In genomic region chr4:129276453-129276865, GRCm38 (mm10) we compare ENCODE assay signal across 9 mouse cellular contexts. TPM values are rescaled to one million over a fixed set of nuclear protein-coding genes. Genes with fewer than 3 reads are reported as not detected.
A peak's percentile ranks its signal among the peaks of the same experiment; 100 is the strongest.
DNase-seq lines count a peak whose midpoint lies in the region; ATAC-seq and TF ChIP-seq lines count a peak whose summit lies in the region.
"Had no signal": no experiment of that assay in that cellular context is flagged by ENCODE, and none has a peak within 500 bp of the region (broad histone marks: within the 10 kb centered on the region; RNA-seq: fewer than 3 reads in every experiment).

No protein-coding gene starts in this region.

- peak; percentile 99 for TF ChIP-seq CTCF in bone marrow macrophage, adult 2 months (IDR thresholded peaks at IDR 0.05; ENCODE audit: low read depth, low read length)

- peak; percentile 94 for DNase-seq in CD4-positive, CD25-positive, alpha-beta regulatory T cell, adult 2 months (ENCODE audit: low read depth, low spot score)
- DNase-seq in kidney, postnatal 10 days: peak; percentile 98
- peak; percentile 94 for DNase-seq in neural tube, embryonic 10.5 days (ENCODE audit: extremely low spot score, low spot score)

- no peak overlapping the region for H3K4me2 ChIP-seq in heart, embryonic 15.5 days
- H3K4me2 ChIP-seq in liver, embryonic 12.5 days: 0 out of 2 replicates have a peak overlapping the region, but pooled peaks have one; percentile 14
- 0 out of 2 replicates have a peak overlapping the region, but pooled peaks have one; percentile 5 for H3K4me2 ChIP-seq in stomach, embryonic 14.5 days (replicated peaks; ENCODE audit: low read depth, low read length)

- H3K4me1 ChIP-seq in bone marrow macrophage, adult 2 months (ENCODE audit: control insufficient read depth, insufficient read depth, low read length): peaks cover 15% of the 10 kb centered on the region
- peaks cover 13% of the 10 kb centered on the region for H3K4me1 ChIP-seq in heart, embryonic 15.5 days (replicated peaks)
- H3K4me1 ChIP-seq in liver, embryonic 12.5 days: peaks cover 18% of the 10 kb centered on the region
- H3K4me1 ChIP-seq in stomach, embryonic 14.5 days (ENCODE audit: control insufficient read depth, insufficient read depth, low read length): 0 out of 2 replicates have a peak, but pooled peaks cover 5% of the 10 kb centered on the region

- no peak overlapping the region for H3K9ac ChIP-seq in heart, embryonic 15.5 days
- H3K9ac ChIP-seq in liver, embryonic 12.5 days: no peak overlapping the region
- no peak overlapping the region for H3K9ac ChIP-seq in stomach, embryonic 14.5 days (replicated peaks; ENCODE audit: low read depth, low read length)

- 2% methylated on average over 18 of the region's 18 CpGs for WGBS in heart, embryonic 15.5 days
- WGBS in liver, embryonic 12.5 days (ENCODE audit: insufficient replicate concordance): 1% methylated on average over 18 of the region's 18 CpGs
- 1% methylated on average over 18 of the region's 18 CpGs for WGBS in stomach, embryonic 14.5 days

- no peak overlapping the region for H3K4me3 ChIP-seq in bone marrow macrophage, adult 2 months (ENCODE audit: insufficient read depth, low read length)
- no peak overlapping the region for H3K4me3 ChIP-seq in heart, embryonic 15.5 days
- H3K4me3 ChIP-seq in liver, embryonic 12.5 days: no peak overlapping the region
- no peak overlapping the region for H3K4me3 ChIP-seq in stomach, embryonic 14.5 days (ENCODE audit: low read depth, low read length)
- H3K4me3 ChIP-seq: erythroblast, embryonic 14.5 days had no signal

- H3K27ac ChIP-seq in bone marrow macrophage, adult 2 months (ENCODE audit: insufficient read depth, low read depth, low read length): no peak overlapping the region
- H3K27ac ChIP-seq in heart, embryonic 15.5 days: no peak overlapping the region
- no peak overlapping the region for H3K27ac ChIP-seq in liver, embryonic 12.5 days
- H3K27ac ChIP-seq in stomach, embryonic 14.5 days (ENCODE audit: low read length): no peak overlapping the region

- no peak for TF ChIP-seq POLR2A in bone marrow macrophage, adult 2 months (IDR thresholded peaks at IDR 0.05; ENCODE audit: borderline replicate concordance, low read depth, low read length)

- no peaks in the 10 kb centered on the region for H3K9me3 ChIP-seq in heart, embryonic 15.5 days (replicated peaks)
- no peaks in the 10 kb centered on the region for H3K9me3 ChIP-seq in liver, embryonic 12.5 days (replicated peaks)
- no peaks in the 10 kb centered on the region for H3K9me3 ChIP-seq in stomach, embryonic 14.5 days (ENCODE audit: control insufficient read depth, low read depth, low read length)

- no peaks in the 10 kb centered on the region for H3K36me3 ChIP-seq in heart, embryonic 15.5 days
- no peaks in the 10 kb centered on the region for H3K36me3 ChIP-seq in liver, embryonic 12.5 days
- no peaks in the 10 kb centered on the region for H3K36me3 ChIP-seq in stomach, embryonic 14.5 days (ENCODE audit: control insufficient read depth, insufficient read depth, low read length)

- peaks cover 14% of the 10 kb centered on the region for H3K27me3 ChIP-seq in heart, embryonic 15.5 days
- peaks cover 22% of the 10 kb centered on the region for H3K27me3 ChIP-seq in liver, embryonic 12.5 days (replicated peaks)
- no peaks in the 10 kb centered on the region for H3K27me3 ChIP-seq in stomach, embryonic 14.5 days (ENCODE audit: control insufficient read depth, insufficient read depth, low read length)

- peak; percentile 97 for ATAC-seq in erythroblast, adult 5-6 weeks (replicated peaks; ENCODE audit: low FRiP score, poor library complexity, severe bottlenecking)
- peak; percentile 37; the same call in 1 of the 2 replicates for ATAC-seq in heart, embryonic 15.5 days (replicated peaks; ENCODE audit: insufficient number of reproducible peaks, insufficient read depth, low FRiP score, low read depth)
- ATAC-seq in liver, embryonic 12.5 days: peak; percentile 78
- ATAC-seq in stomach, embryonic 14.5 days (ENCODE audit: insufficient number of reproducible peaks, insufficient read depth, low FRiP score, low read depth): peak; percentile 7; the same call in 1 of the 2 replicates

RNA-seq across cellular contexts. Expression of gene Sync, which starts 11.0 kb away (rescaled TPM):
- not detected in 2 replicates for polyA plus RNA-seq in bone marrow macrophage, adult 2 months (2012; ENCODE audit: insufficient read depth, insufficient read length, missing spikeins)
- not detected in 2 replicates for total RNA-seq in erythroblast, adult 5-6 weeks (2015; ENCODE audit: low replicate concordance)
- 0.56 TPM in 1 of 2 replicates, not detected in the other for total RNA-seq in erythroblast, adult 5-6 weeks (2017; ENCODE audit: low replicate concordance)
- 2.1 and 2.3 TPM in 2 replicates for polyA plus RNA-seq in heart, embryonic 15.5 days (2015; fragmentation: Nextera tagmentation; extraction: Ambion mirVana)
- polyA plus RNA-seq in liver, embryonic 12.5 days (2016; fragmentation: Nextera tagmentation; extraction: Ambion mirVana): 0.13 and 0.24 TPM in 2 replicates
- polyA plus RNA-seq in stomach, embryonic 14.5 days (2014; fragmentation: Nextera tagmentation; extraction: Ambion mirVana): 1.7 and 1.9 TPM in 2 replicates
- polyA plus RNA-seq: erythroblast, embryonic 14.5 days had no signal

RNA-seq across cellular contexts. Expression of gene C77080, which starts 15.3 kb away (rescaled TPM):
- 5.0 and 6.3 TPM in 2 replicates for polyA plus RNA-seq in bone marrow macrophage, adult 2 months (2012; ENCODE audit: insufficient read depth, insufficient read length, missing spikeins)
- not detected in 2 replicates for total RNA-seq in erythroblast, adult 5-6 weeks (2015; ENCODE audit: low replicate concordance)
- not detected in 2 replicates for total RNA-seq in erythroblast, adult 5-6 weeks (2017; ENCODE audit: low replicate concordance)
- 1.4 and 3.1 TPM in 2 replicates for polyA plus RNA-seq in heart, embryonic 15.5 days (2015; fragmentation: Nextera tagmentation; extraction: Ambion mirVana)
- polyA plus RNA-seq in liver, embryonic 12.5 days (2016; fragmentation: Nextera tagmentation; extraction: Ambion mirVana): 0.72 and 0.92 TPM in 2 replicates
- 6.8 and 8.0 TPM in 2 replicates for polyA plus RNA-seq in stomach, embryonic 14.5 days (2014; fragmentation: Nextera tagmentation; extraction: Ambion mirVana)

RNA-seq across cellular contexts. Expression of gene Rbbp4, which starts 58.7 kb away (rescaled TPM):
- polyA plus RNA-seq in bone marrow macrophage, adult 2 months (2012; ENCODE audit: insufficient read depth, insufficient read length, missing spikeins): 137 and 148 TPM in 2 replicates
- 60.2 and 64.6 TPM in 2 replicates for total RNA-seq in erythroblast, adult 5-6 weeks (2015; ENCODE audit: low replicate concordance)
- total RNA-seq in erythroblast, adult 5-6 weeks (2017; ENCODE audit: low replicate concordance): 61.6 and 122 TPM in 2 replicates
- polyA plus RNA-seq in heart, embryonic 15.5 days (2015; fragmentation: Nextera tagmentation; extraction: Ambion mirVana): 262 and 276 TPM in 2 replicates
- 292 and 306 TPM in 2 replicates for polyA plus RNA-seq in liver, embryonic 12.5 days (2016; fragmentation: Nextera tagmentation; extraction: Ambion mirVana)
- 329 and 348 TPM in 2 replicates for polyA plus RNA-seq in stomach, embryonic 14.5 days (2014; fragmentation: Nextera tagmentation; extraction: Ambion mirVana)

RNA-seq across cellular contexts. Expression of gene Zbtb8os, which starts 59.0 kb away (rescaled TPM):
- polyA plus RNA-seq in bone marrow macrophage, adult 2 months (2012; ENCODE audit: insufficient read depth, insufficient read length, missing spikeins): 70.2 and 76.9 TPM in 2 replicates
- 6.9 and 14.8 TPM in 2 replicates for total RNA-seq in erythroblast, adult 5-6 weeks (2015; ENCODE audit: low replicate concordance)
- total RNA-seq in erythroblast, adult 5-6 weeks (2017; ENCODE audit: low replicate concordance): 4.9 and 19.1 TPM in 2 replicates
- 33.1 and 43.1 TPM in 2 replicates for polyA plus RNA-seq in heart, embryonic 15.5 days (2015; fragmentation: Nextera tagmentation; extraction: Ambion mirVana)
- polyA plus RNA-seq in liver, embryonic 12.5 days (2016; fragmentation: Nextera tagmentation; extraction: Ambion mirVana): 31.1 and 38.9 TPM in 2 replicates
- 46.7 and 52.2 TPM in 2 replicates for polyA plus RNA-seq in stomach, embryonic 14.5 days (2014; fragmentation: Nextera tagmentation; extraction: Ambion mirVana)

Comparison
In these comparisons a context has a peak if more than half of its experiments do, and no peak if none do; other contexts are left out.
1. ATAC-seq: peak in every context shown above with its lines; median percentile 97 in erythroblast, adult 5-6 weeks; 78 in liver, embryonic 12.5 days; 37 in heart, embryonic 15.5 days; 7 in stomach, embryonic 14.5 days.